Mouse (Mus musculus) limb, embryonic 12.5 days (tissue): Measurements from ENCODE around the gene Gli2. TPM values are rescaled to one million over a fixed set of nuclear protein-coding genes. Genes with fewer than 3 reads are reported as not detected.

ENCODE experiments used
- ATAC-seq: fragments of 200-750 bp; cut with Nextera tagmentation; 2 replicates; pipeline ENCODE4 v1.8.0; 2017; ENCODE audit warnings: low read depth, moderate TSS enrichment; ENCODE audit not compliant: insufficient number of reproducible peaks, insufficient read depth, low FRiP score, low TSS enrichment
- H3K27ac ChIP-seq: fragments of 300-500 bp; sonication (generic); 2 replicates; pipeline ENCODE4 v1.5.1; 2016; ENCODE audit warnings: mild to moderate bottlenecking, moderate library complexity
- H3K27me3 ChIP-seq: fragments of 300-500 bp; sonication (generic); 2 replicates; pipeline ENCODE4 v1.6.1; 2016; ENCODE audit warnings: mild to moderate bottlenecking, moderate library complexity
- H3K36me3 ChIP-seq: fragments of 300-500 bp; sonication (generic); 2 replicates; pipeline ENCODE4 v1.6.1; 2016; ENCODE audit warnings: mild to moderate bottlenecking, moderate library complexity
- H3K4me1 ChIP-seq: fragments of 300-500 bp; sonication (generic); replicated peaks from 2 replicates; pipeline ENCODE4 v1.6.1; 2016
- H3K4me2 ChIP-seq: fragments of 300-500 bp; sonication (generic); 2 replicates; pipeline ENCODE4 v1.6.1; 2016; ENCODE audit warnings: mild to moderate bottlenecking, moderate library complexity
- H3K4me3 ChIP-seq: fragments of 300-500 bp; sonication (generic); replicated peaks from 2 replicates; pipeline ENCODE4 v1.5.1; 2016; ENCODE audit warnings: mild to moderate bottlenecking
- H3K9ac ChIP-seq: fragments of 300-500 bp; sonication (generic); replicated peaks from 2 replicates; pipeline ENCODE4 v1.6.1; 2016; ENCODE audit warnings: mild to moderate bottlenecking, moderate library complexity
- H3K9me3 ChIP-seq: fragments of 300-500 bp; sonication (generic); 2 replicates; pipeline ENCODE4 v1.6.1; 2016; ENCODE audit warnings: mild to moderate bottlenecking, moderate library complexity
- WGBS: fragments of 180-500 bp; shearing (Covaris S2); methylation state at CpG from one replicate; pipeline ENCODE4 v1.1.7; 2016; 5-methylcytosine and 5-hydroxymethylcytosine counted together
- polyA plus RNA-seq: library from polyadenylated mRNA; unstranded; fragments of >200 nt; fragmentation: Nextera tagmentation; extraction: Ambion mirVana; gene quantifications from 2 replicates; pipeline ENCODE4 v1.2.1, GENCODE M21; 2016

Gene Gli2
- polyA plus RNA-seq, 1 experiment from 2014 or later, result 14.2 TPM

DNA sequence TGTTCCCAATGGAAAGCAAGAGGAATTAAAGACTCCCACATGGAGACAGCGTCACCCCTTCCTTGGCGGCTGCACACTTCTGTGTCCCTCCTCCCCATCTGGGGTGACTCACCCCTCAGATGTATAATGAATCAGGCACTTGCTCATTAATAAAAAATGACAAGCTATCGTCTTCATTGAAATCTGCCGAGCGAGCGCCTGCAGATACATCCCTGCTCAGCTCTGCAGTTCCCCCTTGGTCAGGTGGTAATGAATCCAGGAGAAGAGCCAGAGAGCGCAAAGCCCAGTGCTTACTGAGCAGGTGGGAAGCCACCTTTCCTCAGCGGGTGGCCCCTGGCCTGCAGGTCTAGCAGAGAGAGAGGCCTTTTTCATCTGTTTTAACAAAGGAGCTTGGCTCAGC, 112.1 kb downstream of the Gli2 start:
- Histone ChIP-seq H3K4me2 (no peak overlapping the region), H3K9ac (no peak overlapping the region), H3K9me3 (no peaks in the 10 kb centered on the region), H3K36me3 (peaks cover 16% of the 10 kb centered on the region; the same call in 1 of the 2 replicates), H3K27me3 (no peaks in the 10 kb centered on the region), H3K4me3 (no peak overlapping the region), H3K27ac (peak overlapping the region; percentile 77; the same call in 1 of the 2 replicates), H3K4me1 (peaks cover 83% of the 10 kb centered on the region)
- WGBS, result 65% methylated on average over 8 of the region's 8 CpGs
- ATAC-seq, result no peak

- ATAC-seq, result no peak
- H3K4me2 ChIP-seq, result no peak overlapping the region
- H3K9ac ChIP-seq, result no peak overlapping the region
- 12% methylated on average over 5 of the region's 5 CpGs for whole genome bisulfite sequencing
- peak overlapping the region; percentile 77 for H3K27ac ChIP-seq
- H3K4me3 ChIP-seq, result no peak overlapping the region
- peaks cover 12% of the 10 kb centered on the region; the same call in 1 of the 2 replicates for H3K36me3 ChIP-seq
- no peaks in the 10 kb centered on the region for H3K27me3 ChIP-seq
- peaks cover 93% of the 10 kb centered on the region for H3K4me1 ChIP-seq
- H3K9me3 ChIP-seq, result no peaks in the 10 kb centered on the region
These were observed 113.1 kb downstream of the Gli2 start for GRCm38 (mm10) chr1:118940269-118940840.

GRCm38 (mm10) chr1:118938206-118938605, 115.2 kb downstream of the Gli2 start:
- H3K27ac ChIP-seq, result no peak overlapping the region
- ATAC-seq, result no peak
- H3K9ac ChIP-seq, result no peak overlapping the region
- 0 out of 2 replicates have a peak, but pooled peaks cover 6% of the 10 kb centered on the region for H3K36me3 ChIP-seq
- no peak overlapping the region for H3K4me3 ChIP-seq
- H3K4me1 ChIP-seq, result peaks cover 91% of the 10 kb centered on the region
- WGBS, result 52% methylated on average over 4 of the region's 4 CpGs
- no peaks in the 10 kb centered on the region for H3K27me3 ChIP-seq
- H3K9me3 ChIP-seq, result no peaks in the 10 kb centered on the region
- no peak overlapping the region for H3K4me2 ChIP-seq

DNA sequence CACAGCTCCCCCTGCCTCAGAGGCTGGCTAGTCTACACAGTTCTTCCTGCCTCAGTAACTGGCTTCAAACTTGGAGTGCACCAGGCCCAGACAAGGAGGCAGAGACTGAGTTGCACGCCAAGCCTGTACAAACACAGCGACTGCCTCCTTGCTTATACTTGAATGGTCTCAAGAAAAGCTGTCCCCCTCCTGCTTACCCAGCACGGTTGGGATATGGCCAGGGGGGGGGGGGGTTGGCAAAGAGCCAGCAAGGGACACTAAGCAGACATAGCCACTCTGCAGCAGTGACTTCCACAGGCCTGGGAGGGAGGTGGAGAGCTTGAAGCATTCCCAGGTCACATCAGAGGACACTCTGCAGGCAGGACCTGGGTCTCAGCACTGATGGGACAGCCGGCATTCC, 117.3 kb downstream of the Gli2 start:
- H3K27me3 ChIP-seq, result no peaks in the 10 kb centered on the region
- no peak overlapping the region; the same call in 1 of the 2 replicates for H3K9ac ChIP-seq
- H3K4me1 ChIP-seq, result peaks cover 70% of the 10 kb centered on the region
- 0 out of 2 replicates have a peak, but pooled peaks cover 7% of the 10 kb centered on the region for H3K36me3 ChIP-seq
- H3K27ac ChIP-seq, result peak overlapping the region; percentile 82
- H3K4me3 ChIP-seq, result no peak overlapping the region
- no peaks in the 10 kb centered on the region for H3K9me3 ChIP-seq
- WGBS, result 34% methylated on average over 4 of the region's 4 CpGs
- no peak overlapping the region for H3K4me2 ChIP-seq
- 0 out of 2 replicates have a peak, but pooled peaks have one; percentile 35 for ATAC-seq

DNA sequence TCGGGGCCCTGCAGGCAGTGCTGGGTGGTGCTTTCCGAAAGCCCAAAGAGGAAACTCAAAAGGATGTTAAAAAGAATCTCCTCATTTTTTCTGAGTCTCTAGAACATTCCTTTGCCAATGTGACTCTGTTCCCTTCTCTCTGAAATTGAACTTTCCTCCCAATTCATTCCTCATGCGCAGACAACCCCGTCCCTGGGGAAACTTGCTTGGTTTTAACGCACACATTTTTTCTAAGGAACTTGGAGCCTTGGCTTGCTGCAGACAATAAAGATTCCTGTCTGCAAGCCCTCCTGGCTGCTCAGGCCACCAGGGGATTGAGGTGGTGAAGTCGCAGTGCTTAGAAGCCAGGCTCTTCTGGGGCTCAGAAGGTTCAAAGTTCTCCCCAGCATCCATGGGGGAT, 117.9 kb downstream of the Gli2 start:
- no peak overlapping the region; the same call in 1 of the 2 replicates for H3K9ac ChIP-seq
- H3K36me3 ChIP-seq, result 0 out of 2 replicates have a peak, but pooled peaks cover 7% of the 10 kb centered on the region
- ATAC-seq, result no peak
- H3K4me1 ChIP-seq, result peaks cover 64% of the 10 kb centered on the region
- H3K27ac ChIP-seq, result peak overlapping the region; percentile 82
- H3K27me3 ChIP-seq, result no peaks in the 10 kb centered on the region
- WGBS, result 34% methylated on average over 6 of the region's 6 CpGs
- no peak overlapping the region for H3K4me2 ChIP-seq
- no peaks in the 10 kb centered on the region for H3K9me3 ChIP-seq
- H3K4me3 ChIP-seq, result no peak overlapping the region

GRCm38 (mm10) chr1:118932167-118932566, 121.3 kb downstream of the Gli2 start:
- no peak overlapping the region for H3K9ac ChIP-seq
- H3K36me3 ChIP-seq, result 0 out of 2 replicates have a peak, but pooled peaks cover 7% of the 10 kb centered on the region
- H3K9me3 ChIP-seq, result no peaks in the 10 kb centered on the region
- H3K4me2 ChIP-seq, result no peak overlapping the region
- H3K27ac ChIP-seq, result no peak overlapping the region
- WGBS, result 82% methylated on average over 5 of the region's 5 CpGs
- H3K4me1 ChIP-seq, result peaks cover 48% of the 10 kb centered on the region
- no peak overlapping the region for H3K4me3 ChIP-seq
- no peak for ATAC-seq
- no peaks in the 10 kb centered on the region for H3K27me3 ChIP-seq

- 62% methylated on average over 12 of the region's 12 CpGs for WGBS
- no peak for ATAC-seq
- H3K4me3 ChIP-seq, result no peak overlapping the region
- peaks cover 36% of the 10 kb centered on the region for H3K4me1 ChIP-seq
- no peak overlapping the region for H3K4me2 ChIP-seq
- H3K36me3 ChIP-seq, result peaks cover 19% of the 10 kb centered on the region; the same call in 1 of the 2 replicates
- H3K27ac ChIP-seq, result no peak overlapping the region; the same call in 1 of the 2 replicates
- H3K9ac ChIP-seq, result no peak overlapping the region
- no peaks in the 10 kb centered on the region for H3K9me3 ChIP-seq
- no peaks in the 10 kb centered on the region for H3K27me3 ChIP-seq
These were observed 125.7 kb downstream of the Gli2 start for GRCm38 (mm10) chr1:118927543-118928354.

DNA sequence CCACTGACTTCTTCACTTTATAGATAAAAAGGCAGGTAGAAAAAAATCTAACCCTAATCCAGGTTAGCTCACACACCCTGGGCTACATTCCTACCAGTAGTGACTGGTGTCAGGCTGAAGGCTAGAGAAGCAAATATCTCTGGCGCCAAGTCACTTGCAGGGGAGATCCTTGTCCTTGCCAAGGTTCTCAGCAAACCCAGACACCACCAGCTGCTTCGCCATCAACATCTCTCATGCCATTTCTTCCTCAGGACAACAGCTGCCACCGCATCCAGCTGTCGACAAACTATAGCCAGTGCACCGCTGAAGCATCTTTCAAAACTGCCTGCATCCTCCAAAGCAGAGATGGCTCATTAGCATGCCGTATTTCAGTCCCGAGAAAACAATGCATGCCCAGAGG, 126.9 kb downstream of the Gli2 start:
- no peak for ATAC-seq
- H3K9ac ChIP-seq, result no peak overlapping the region
- no peaks in the 10 kb centered on the region for H3K27me3 ChIP-seq
- no peaks in the 10 kb centered on the region for H3K9me3 ChIP-seq
- peaks cover 48% of the 10 kb centered on the region for H3K4me1 ChIP-seq
- WGBS, result 85% methylated on average over 7 of the region's 7 CpGs
- peaks cover 15% of the 10 kb centered on the region; the same call in 1 of the 2 replicates for H3K36me3 ChIP-seq
- no peak overlapping the region for H3K4me2 ChIP-seq
- no peak overlapping the region for H3K27ac ChIP-seq
- no peak overlapping the region for H3K4me3 ChIP-seq

DNA sequence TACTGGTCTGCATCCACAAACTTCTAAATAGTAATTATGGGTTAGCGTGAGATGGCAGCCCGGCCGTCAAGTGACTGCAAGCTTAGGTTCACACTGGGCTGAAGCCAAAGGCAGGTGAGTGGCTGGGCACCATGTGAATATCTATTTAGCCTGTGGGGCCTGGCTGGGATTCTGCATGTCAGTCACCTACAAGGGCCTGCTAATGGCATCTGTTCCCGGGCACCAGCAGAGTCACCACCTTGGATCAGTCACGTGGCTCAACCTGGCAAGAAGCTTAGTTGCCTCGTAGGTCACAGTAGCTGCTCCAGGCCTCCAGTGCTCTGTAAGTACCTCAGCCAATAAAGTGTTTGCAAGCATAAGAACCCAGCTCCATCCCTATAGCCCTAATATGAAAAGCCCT, 131.2 kb downstream of the Gli2 start:
- no peak overlapping the region for H3K4me2 ChIP-seq
- peaks cover 58% of the 10 kb centered on the region for H3K4me1 ChIP-seq
- 0 out of 2 replicates have a peak, but pooled peaks cover 6% of the 10 kb centered on the region for H3K9me3 ChIP-seq
- no peak overlapping the region for H3K27ac ChIP-seq
- no peak overlapping the region for H3K9ac ChIP-seq
- peaks cover 18% of the 10 kb centered on the region; the same call in 1 of the 2 replicates for H3K36me3 ChIP-seq
- 63% methylated on average over 6 of the region's 6 CpGs for WGBS
- ATAC-seq, result no peak
- no peaks in the 10 kb centered on the region for H3K27me3 ChIP-seq
- H3K4me3 ChIP-seq, result no peak overlapping the region

GRCm38 (mm10) chr1:118917520-118918220, 135.7 kb downstream of the Gli2 start:
- peaks cover 72% of the 10 kb centered on the region for H3K4me1 ChIP-seq

More at GRCm38 (mm10) chr1:118917520-118918220, 135.7 kb downstream of the Gli2 start:
- H3K27me3 ChIP-seq, result no peaks in the 10 kb centered on the region
- no peak for ATAC-seq
- no peak overlapping the region for H3K4me2 ChIP-seq
- no peak overlapping the region for H3K9ac ChIP-seq
- H3K4me3 ChIP-seq, result no peak overlapping the region
- 0 out of 2 replicates have a peak, but pooled peaks cover 6% of the 10 kb centered on the region for H3K9me3 ChIP-seq
- WGBS, result 7% methylated on average over 7 of the region's 7 CpGs
- H3K27ac ChIP-seq, result peak overlapping the region; percentile 42; the same call in 1 of the 2 replicates
- 0 out of 2 replicates have a peak, but pooled peaks cover 10% of the 10 kb centered on the region for H3K36me3 ChIP-seq
